Mouse (Mus musculus): Measurements from ENCODE around the gene Runx2.

DNA sequence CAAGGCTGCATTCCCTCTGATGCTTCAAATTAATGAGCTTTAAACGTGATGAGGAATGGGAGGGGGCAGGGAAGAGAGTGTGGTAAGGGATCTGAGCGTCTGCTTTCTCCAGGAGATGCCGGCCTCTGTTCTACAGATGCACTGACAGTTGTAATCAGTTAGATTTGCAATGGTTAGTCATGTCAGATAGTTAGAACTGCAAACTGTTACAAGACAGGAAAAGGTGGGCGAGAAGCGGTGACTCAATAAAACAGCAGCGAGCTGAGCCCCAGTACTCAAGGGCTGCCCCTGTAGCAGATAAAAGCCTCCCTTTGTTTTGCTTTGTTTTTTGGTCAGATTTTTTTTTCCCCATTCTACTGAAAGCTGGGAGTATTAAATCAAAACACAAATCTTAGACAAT lies 96.6 kb downstream of the Runx2 start:
- TF ChIP-seq CTCF (IDR thresholded peaks at IDR 0.05; ENCODE audit: extremely low read depth, insufficient read length, insufficient replicate concordance, low read depth, low read length) (no peak), POLR2A (IDR thresholded peaks at IDR 0.05; ENCODE audit: low read depth, low read length) (no peak)
